Mouse (Mus musculus) G1E (cell line): ENCODE data around the gene Ltbp2.

Experiments
- CTCF ChIP-seq: IDR thresholded peaks from 2 replicates; pipeline ENCODE4 v1.5.1; 2012; ENCODE audit warnings: low read depth, low read length, inconsistent platforms, mixed read lengths
- GATA1 ChIP-seq: IDR thresholded peaks from 2 replicates; pipeline ENCODE4 v1.6.1; 2012; ENCODE audit warnings: borderline replicate concordance, low read length, inconsistent platforms, mixed read lengths
- POLR2AphosphoS5 ChIP-seq: IDR thresholded peaks from 2 replicates; pipeline ENCODE4 v1.6.1; 2012; ENCODE audit warnings: low read depth, low read length, inconsistent platforms; ENCODE audit not compliant: insufficient replicate concordance
- TAL1 ChIP-seq: conservative IDR thresholded peaks from 2 replicates; pipeline ENCODE4 v1.6.1; 2012; ENCODE audit warnings: low read depth, low read length, inconsistent platforms, mixed read lengths

DNA sequence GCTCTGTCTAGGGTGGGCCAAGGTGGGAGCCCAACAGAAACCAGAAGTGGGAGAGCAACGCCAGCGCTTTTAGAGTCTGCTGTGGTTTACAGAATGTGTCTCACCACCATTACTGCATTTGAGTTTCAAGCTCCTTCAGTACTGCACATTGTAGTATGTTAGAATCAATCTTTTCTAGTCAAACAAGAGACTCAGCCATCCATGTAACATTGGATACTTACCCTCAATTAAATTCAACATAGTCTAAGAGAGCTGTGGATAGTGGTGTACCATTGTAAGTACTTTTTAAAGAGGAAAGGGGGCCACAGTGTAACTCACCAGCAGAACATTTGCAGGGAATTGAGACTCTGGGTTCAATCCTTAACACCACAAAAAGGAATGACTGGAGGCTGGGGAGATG, 35.3 kb upstream of the Ltbp2 start:
- no peak for TF ChIP-seq GATA1
- TF ChIP-seq CTCF = no peak
- no peak for TF ChIP-seq POLR2AphosphoS5
- TF ChIP-seq TAL1 = no peak
